Mouse (Mus musculus): ENCODE data around the gene Cd207. TPM values are rescaled to one million over a fixed set of nuclear protein-coding genes. Genes with fewer than 3 reads are reported as not detected.
"Not testable (repeated sequence)": the region's sequence is repeated elsewhere in the genome, so short reads cannot be mapped to it uniquely, and the experiment has no call there.

Gene Cd207
- polyA plus RNA-seq, 1 experiment from 2014 or later, result not detected

- Histone ChIP-seq H3K4me1 (ENCODE audit: control insufficient read depth, insufficient read depth, low read length) (no peaks in the 10 kb centered on the region), H3K27me3 (ENCODE audit: control insufficient read depth, insufficient read depth, low read length) (peaks cover 38% of the 10 kb centered on the region), H3K9ac (ENCODE audit: low read length) (no peak overlapping the region), H3K9me3 (ENCODE audit: control insufficient read depth, low read length) (no peaks in the 10 kb centered on the region), H3K27ac (ENCODE audit: low read depth, low read length) (no peak overlapping the region), H3K36me3 (ENCODE audit: control insufficient read depth, insufficient read depth, low read length) (no peaks in the 10 kb centered on the region), H3K4me2 (ENCODE audit: low read depth) (no peak overlapping the region), H3K4me3 (ENCODE audit: low read depth, low read length) (no peak overlapping the region)
- no peak for ATAC-seq (ENCODE audit: insufficient read depth, low FRiP score, low TSS enrichment)
- 88% methylated on average over 4 of the region's 4 CpGs for WGBS
- DNase-seq (ENCODE audit: low spot score), result no peak
Observed at GRCm38 (mm10) chr6:83689374-83689773, 11.7 kb upstream of the Cd207 start.

GRCm38 (mm10) chr6:83673395-83673794, 4.3 kb downstream of the Cd207 start:
- no peaks in the 10 kb centered on the region for H3K27me3 ChIP-seq (ENCODE audit: control insufficient read depth, insufficient read depth, low read length)
- no peak overlapping the region for H3K4me3 ChIP-seq (ENCODE audit: low read depth, low read length)
- no peaks in the 10 kb centered on the region for H3K9me3 ChIP-seq (ENCODE audit: control insufficient read depth, low read length)
- ATAC-seq (ENCODE audit: insufficient read depth, low FRiP score, low TSS enrichment), result no peak
- peak; percentile 83 for DNase-seq (ENCODE audit: low spot score)
- WGBS, result 8% methylated on average over 4 of the region's 4 CpGs
- H3K36me3 ChIP-seq (ENCODE audit: control insufficient read depth, insufficient read depth, low read length), result no peaks in the 10 kb centered on the region
- no peak overlapping the region for H3K27ac ChIP-seq (ENCODE audit: low read depth, low read length)
- H3K4me2 ChIP-seq (ENCODE audit: low read depth), result no peak overlapping the region
- H3K9ac ChIP-seq (ENCODE audit: low read length), result no peak overlapping the region
- H3K4me1 ChIP-seq (ENCODE audit: control insufficient read depth, insufficient read depth, low read length), result no peaks in the 10 kb centered on the region

DNA sequence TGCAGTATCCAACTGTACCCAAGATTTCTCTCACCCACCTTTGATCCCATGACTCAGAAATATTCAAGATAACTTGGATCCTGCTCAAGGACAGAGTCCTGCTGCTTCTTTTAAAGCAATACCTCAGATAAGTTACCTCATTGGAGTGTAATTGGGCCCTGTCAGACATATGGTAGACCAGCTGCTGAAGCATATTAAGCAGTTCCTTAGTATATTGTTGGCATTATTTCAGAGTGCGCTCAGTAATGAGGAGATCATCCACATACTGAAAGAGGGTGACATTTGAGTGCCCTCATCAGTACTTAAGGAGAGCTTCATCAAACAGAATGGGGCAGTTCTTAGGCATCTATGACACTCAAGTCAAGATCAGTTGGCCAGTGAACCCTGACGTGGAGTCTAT, 12.6 kb downstream of the Cd207 start:
- Histone ChIP-seq H3K9ac (ENCODE audit: low read length) (no peak overlapping the region), H3K4me3 (ENCODE audit: low read depth, low read length) (no peak overlapping the region), H3K4me2 (ENCODE audit: low read depth) (no peak overlapping the region), H3K4me1 (ENCODE audit: control insufficient read depth, insufficient read depth, low read length) (no peaks in the 10 kb centered on the region), H3K9me3 (ENCODE audit: control insufficient read depth, low read length) (no peaks in the 10 kb centered on the region), H3K27ac (ENCODE audit: low read depth, low read length) (no peak overlapping the region), H3K36me3 (ENCODE audit: control insufficient read depth, insufficient read depth, low read length) (no peaks in the 10 kb centered on the region), H3K27me3 (ENCODE audit: control insufficient read depth, insufficient read depth, low read length) (no peaks in the 10 kb centered on the region)
- DNase-seq (ENCODE audit: low spot score) (no peak), ATAC-seq (ENCODE audit: insufficient read depth, low FRiP score, low TSS enrichment) (no peak)
- 92% methylated on average over 2 of the region's 2 CpGs for WGBS

DNA sequence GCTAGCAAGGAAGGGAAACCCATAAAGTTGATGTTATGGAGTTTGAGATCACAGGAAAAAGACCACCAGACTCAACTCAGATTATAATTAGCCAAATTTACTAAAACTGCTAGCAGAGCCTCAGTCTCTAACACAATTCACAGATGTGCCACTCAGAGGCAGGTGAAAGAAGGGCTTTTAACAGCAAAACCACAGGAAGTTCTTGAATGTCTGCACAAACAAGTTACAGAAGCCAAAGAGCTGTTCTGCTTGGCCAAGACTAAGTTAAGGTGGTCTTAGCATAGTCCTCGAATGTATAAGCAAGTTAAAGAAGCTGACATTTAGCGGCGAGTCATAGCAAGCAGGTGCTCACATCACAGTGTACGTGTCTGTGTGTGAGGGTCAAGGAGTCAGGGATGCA, 16.8 kb downstream of the Cd207 start:
- no peaks in the 10 kb centered on the region for H3K36me3 ChIP-seq (ENCODE audit: control insufficient read depth, insufficient read depth, low read length)
- ATAC-seq (ENCODE audit: insufficient read depth, low FRiP score, low TSS enrichment), result no peak
- H3K4me1 ChIP-seq (ENCODE audit: control insufficient read depth, insufficient read depth, low read length), result no peaks in the 10 kb centered on the region
- H3K4me3 ChIP-seq (ENCODE audit: low read depth, low read length), result no peak overlapping the region
- no peak for DNase-seq (ENCODE audit: low spot score)
- no peak overlapping the region for H3K9ac ChIP-seq (ENCODE audit: low read length)
- no peak overlapping the region for H3K4me2 ChIP-seq (ENCODE audit: low read depth)
- 80% methylated on average over 4 of the region's 4 CpGs for WGBS
- no peak overlapping the region for H3K27ac ChIP-seq (ENCODE audit: low read depth, low read length)
- no peaks in the 10 kb centered on the region for H3K27me3 ChIP-seq (ENCODE audit: control insufficient read depth, insufficient read depth, low read length)
- no peaks in the 10 kb centered on the region for H3K9me3 ChIP-seq (ENCODE audit: control insufficient read depth, low read length)

DNA sequence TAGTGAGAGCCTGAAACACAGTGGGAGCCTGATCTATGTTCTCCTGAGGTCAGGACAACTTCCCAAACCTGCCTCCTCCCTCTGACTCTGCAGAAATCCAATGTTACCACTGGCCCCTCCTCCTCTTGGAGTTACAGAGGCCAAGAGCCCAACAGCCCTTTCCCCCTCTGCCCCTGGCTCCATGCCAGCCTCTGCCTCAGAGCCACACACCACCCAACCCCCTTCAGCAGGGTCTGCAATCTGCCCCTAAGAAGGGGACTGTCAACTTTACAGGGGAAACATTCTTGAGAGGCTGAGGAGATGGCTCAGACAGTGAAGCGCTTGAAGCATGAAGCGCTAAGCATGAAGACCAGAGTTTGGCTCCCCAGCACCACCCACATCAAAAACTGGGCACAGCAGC, 21.6 kb downstream of the Cd207 start, which contains the start of gene Clec4f:
TSS of gene Clec4f (minus strand) at position 101 of the 400 bp plus-strand sequence.
- H3K9ac ChIP-seq (ENCODE audit: low read length), result no peak within 1 kb of the TSS
- H3K4me2 ChIP-seq (ENCODE audit: low read depth), result no peak within 1 kb of the TSS
- no peaks in the 10 kb centered on the region for H3K9me3 ChIP-seq (ENCODE audit: control insufficient read depth, low read length)
- no peaks in the 10 kb centered on the region for H3K36me3 ChIP-seq (ENCODE audit: control insufficient read depth, insufficient read depth, low read length)
- ATAC-seq (ENCODE audit: insufficient read depth, low FRiP score, low TSS enrichment) (no peak), DNase-seq (ENCODE audit: low spot score) (no peak)
- no peaks in the 10 kb centered on the region for H3K4me1 ChIP-seq (ENCODE audit: control insufficient read depth, insufficient read depth, low read length)
- no peaks in the 10 kb centered on the region for H3K27me3 ChIP-seq (ENCODE audit: control insufficient read depth, insufficient read depth, low read length)
- no peak within 1 kb of the TSS for H3K4me3 ChIP-seq (ENCODE audit: low read depth, low read length)
- WGBS, result 96% methylated on average over 2 of the region's 2 CpGs
- H3K27ac ChIP-seq (ENCODE audit: low read depth, low read length), result no peak within 1 kb of the TSS

DNA sequence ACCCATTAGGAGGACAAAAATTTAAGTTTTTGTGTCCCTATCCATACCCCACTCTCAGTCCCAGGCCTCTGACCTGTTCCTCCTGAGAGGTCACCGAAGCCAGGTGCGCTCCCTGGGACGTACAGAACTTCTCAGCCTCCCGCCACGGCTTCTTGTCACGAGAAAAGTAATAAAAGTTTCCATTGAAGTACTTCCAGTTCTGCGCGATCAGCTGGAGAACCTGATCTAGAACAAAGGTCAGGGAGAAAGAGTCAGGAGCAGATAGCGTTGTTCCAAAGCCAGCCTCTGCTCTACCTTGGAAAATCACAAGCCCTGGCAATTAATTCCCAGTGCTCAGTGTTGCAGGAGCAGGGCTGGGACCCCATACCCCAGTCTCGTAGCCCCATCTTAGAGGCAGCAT, 30.9 kb downstream of the Cd207 start:
- ATAC-seq (ENCODE audit: insufficient read depth, low FRiP score, low TSS enrichment) (no peak), DNase-seq (ENCODE audit: low spot score) (no peak)
- Histone ChIP-seq H3K27ac (ENCODE audit: low read depth, low read length) (no peak overlapping the region), H3K4me3 (ENCODE audit: low read depth, low read length) (no peak overlapping the region), H3K9me3 (ENCODE audit: control insufficient read depth, low read length) (no peaks in the 10 kb centered on the region), H3K4me2 (ENCODE audit: low read depth) (no peak overlapping the region), H3K36me3 (ENCODE audit: control insufficient read depth, insufficient read depth, low read length) (no peaks in the 10 kb centered on the region), H3K27me3 (ENCODE audit: control insufficient read depth, insufficient read depth, low read length) (no peaks in the 10 kb centered on the region), H3K9ac (ENCODE audit: low read length) (no peak overlapping the region), H3K4me1 (ENCODE audit: control insufficient read depth, insufficient read depth, low read length) (no peaks in the 10 kb centered on the region)
- 91% methylated on average over 10 of the region's 10 CpGs for WGBS

DNA sequence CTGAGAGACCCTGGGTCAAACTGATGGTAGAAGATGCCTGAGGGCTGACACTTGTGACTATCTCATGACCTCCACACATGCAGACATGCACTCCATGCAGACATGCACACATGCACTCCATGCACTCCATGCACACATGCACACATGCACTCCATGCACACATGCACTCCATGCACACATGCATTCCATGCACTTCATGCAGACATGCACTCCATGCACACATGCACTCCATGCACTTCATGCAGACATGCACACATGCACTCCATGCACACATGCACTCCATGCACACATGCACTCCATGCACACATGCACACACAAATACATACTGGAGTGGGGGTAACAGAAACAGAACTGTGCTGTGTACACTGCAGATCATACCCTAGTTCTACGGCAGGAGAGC, 42.3 kb downstream of the Cd207 start:
- Histone ChIP-seq H3K27me3 (ENCODE audit: control insufficient read depth, insufficient read depth, low read length) (no peaks in the 10 kb centered on the region), H3K4me1 (ENCODE audit: control insufficient read depth, insufficient read depth, low read length) (no peaks in the 10 kb centered on the region), H3K9me3 (ENCODE audit: control insufficient read depth, low read length) (no peaks in the 10 kb centered on the region), H3K4me2 (ENCODE audit: low read depth) (no peak overlapping the region), H3K4me3 (ENCODE audit: low read depth, low read length) (no peak overlapping the region), H3K36me3 (ENCODE audit: control insufficient read depth, insufficient read depth, low read length) (no peaks in the 10 kb centered on the region), H3K27ac (ENCODE audit: low read depth, low read length) (no peak overlapping the region), H3K9ac (ENCODE audit: low read length) (no peak overlapping the region)
- ATAC-seq (ENCODE audit: insufficient read depth, low FRiP score, low TSS enrichment) (no peak), DNase-seq (ENCODE audit: low spot score) (no peak)
- WGBS, result 80% methylated on average over 1 of the region's 1 CpGs

DNA sequence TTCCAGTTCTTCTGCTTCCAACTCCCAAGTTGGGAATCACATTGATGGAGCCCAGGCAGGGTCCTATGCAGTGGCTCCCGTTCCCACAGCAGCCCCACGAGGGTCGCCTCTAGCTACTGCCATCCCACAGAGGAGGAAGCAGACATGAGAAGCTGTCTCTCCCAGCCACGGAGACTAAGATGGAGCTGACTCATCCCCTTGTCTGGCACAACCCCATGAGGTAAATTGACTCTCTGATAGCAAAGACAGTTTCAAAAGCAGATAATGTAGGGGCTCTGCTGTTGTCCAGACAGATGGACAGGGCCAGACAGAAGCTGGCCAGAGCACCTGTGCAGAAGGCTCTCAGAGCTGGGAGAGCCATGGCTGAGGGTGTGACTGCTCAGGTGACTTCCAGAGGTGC, 43.0 kb downstream of the Cd207 start:
- H3K4me3 ChIP-seq (ENCODE audit: low read depth, low read length); H3K4me1 ChIP-seq (ENCODE audit: control insufficient read depth, insufficient read depth, low read length); H3K4me2 ChIP-seq (ENCODE audit: low read depth); H3K9me3 ChIP-seq (ENCODE audit: control insufficient read depth, low read length); H3K27me3 ChIP-seq (ENCODE audit: control insufficient read depth, insufficient read depth, low read length); ATAC-seq (ENCODE audit: insufficient read depth, low FRiP score, low TSS enrichment); H3K27ac ChIP-seq (ENCODE audit: low read depth, low read length); DNase-seq (ENCODE audit: low spot score); H3K9ac ChIP-seq (ENCODE audit: low read length); H3K36me3 ChIP-seq (ENCODE audit: control insufficient read depth, insufficient read depth, low read length): not testable (repeated sequence)
- 70% methylated on average over 4 of the region's 4 CpGs for WGBS

DNA sequence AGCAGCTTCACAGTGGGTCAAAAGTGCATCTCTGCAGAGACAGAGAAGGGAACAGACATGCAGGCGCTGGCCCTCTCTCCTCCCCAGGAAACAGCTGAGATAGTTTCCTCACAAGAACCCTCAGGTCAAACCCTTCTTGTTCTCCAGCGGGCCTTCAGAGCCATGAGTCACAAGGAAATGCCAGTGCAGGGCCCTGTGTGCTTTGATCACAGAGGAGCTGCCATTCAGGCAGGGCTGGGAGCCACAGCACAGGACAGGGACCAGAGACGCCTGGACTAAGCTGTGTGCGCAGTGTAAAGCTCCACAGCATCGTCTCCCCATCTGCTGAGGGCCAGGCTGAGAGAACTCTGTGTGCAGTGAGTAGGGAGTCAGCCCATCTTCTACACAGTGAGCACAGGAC, 43.6 kb downstream of the Cd207 start:
- not testable (repeated sequence) for H3K27ac ChIP-seq (ENCODE audit: low read depth, low read length); H3K36me3 ChIP-seq (ENCODE audit: control insufficient read depth, insufficient read depth, low read length); H3K4me2 ChIP-seq (ENCODE audit: low read depth); H3K27me3 ChIP-seq (ENCODE audit: control insufficient read depth, insufficient read depth, low read length); H3K9me3 ChIP-seq (ENCODE audit: control insufficient read depth, low read length); ATAC-seq (ENCODE audit: insufficient read depth, low FRiP score, low TSS enrichment); H3K9ac ChIP-seq (ENCODE audit: low read length); H3K4me3 ChIP-seq (ENCODE audit: low read depth, low read length); DNase-seq (ENCODE audit: low spot score); H3K4me1 ChIP-seq (ENCODE audit: control insufficient read depth, insufficient read depth, low read length)
- WGBS, result 49% methylated on average over 5 of the region's 5 CpGs

All from neural tube, embryonic 11.5 days (tissue).